Mouse (Mus musculus): ENCODE data around the gene Ccdc194.
A peak's percentile ranks its signal among the peaks of the same experiment; 100 is the strongest.

The Ccdc194 gene

GRCm38 (mm10) chr8:71476099-71476940 is 49.2 kb downstream of the Ccdc194 start:
- DNase-seq (ENCODE audit: low spot score): peak; percentile 80

GRCm38 (mm10) chr8:71475702-71476075 is 49.8 kb downstream of the Ccdc194 start:
- DNase-seq (ENCODE audit: low spot score): no peak

GRCm38 (mm10) chr8:71474785-71475701 is 50.5 kb downstream of the Ccdc194 start:
- no peak for DNase-seq (ENCODE audit: low spot score)

DNA sequence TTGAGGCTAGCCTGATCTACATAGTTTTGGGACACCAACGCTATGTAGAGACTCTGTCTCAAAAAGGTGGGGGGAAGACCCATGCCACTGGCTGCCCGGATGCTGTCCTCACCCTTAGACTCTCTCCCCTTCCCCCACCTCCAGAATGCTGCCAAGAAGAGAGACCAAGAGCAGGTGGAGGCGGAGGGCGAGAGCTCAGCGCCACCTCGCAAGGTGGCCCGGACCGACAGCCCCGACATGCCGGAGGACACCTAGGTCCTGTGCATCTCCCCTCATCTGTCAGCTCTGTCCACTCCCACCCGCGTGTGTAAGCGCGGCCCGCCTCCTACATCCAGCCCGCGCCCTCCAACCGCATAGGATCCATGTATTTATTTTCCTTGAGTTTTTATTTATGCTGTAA is 51.2 kb downstream of the Ccdc194 start:
- DNase-seq (ENCODE audit: low spot score): no peak

- no peak for DNase-seq (ENCODE audit: low spot score)
Observed at GRCm38 (mm10) chr8:71472601-71473386, 52.7 kb downstream of the Ccdc194 start.

GRCm38 (mm10) chr8:71471861-71472260 is 53.6 kb downstream of the Ccdc194 start:
- no peak for DNase-seq (ENCODE audit: low spot score)

DNA sequence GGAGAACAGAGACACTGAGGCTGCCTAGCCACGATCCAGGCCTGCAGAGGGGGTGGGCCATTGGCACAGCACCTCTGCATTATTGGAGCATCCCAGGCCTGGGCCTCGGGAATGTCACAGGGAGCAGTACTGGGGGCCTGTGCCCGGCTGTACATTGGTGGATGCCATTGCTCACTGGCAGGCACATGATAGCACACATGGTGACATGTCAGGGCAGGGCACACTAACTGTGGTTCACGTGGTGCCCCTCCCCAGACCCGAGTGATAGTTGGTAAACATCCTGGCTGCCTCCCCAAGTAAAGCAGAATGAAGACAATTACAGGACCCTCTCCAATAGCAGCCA is 54.6 kb downstream of the Ccdc194 start:
- no peak for DNase-seq (ENCODE audit: low spot score)

DNA sequence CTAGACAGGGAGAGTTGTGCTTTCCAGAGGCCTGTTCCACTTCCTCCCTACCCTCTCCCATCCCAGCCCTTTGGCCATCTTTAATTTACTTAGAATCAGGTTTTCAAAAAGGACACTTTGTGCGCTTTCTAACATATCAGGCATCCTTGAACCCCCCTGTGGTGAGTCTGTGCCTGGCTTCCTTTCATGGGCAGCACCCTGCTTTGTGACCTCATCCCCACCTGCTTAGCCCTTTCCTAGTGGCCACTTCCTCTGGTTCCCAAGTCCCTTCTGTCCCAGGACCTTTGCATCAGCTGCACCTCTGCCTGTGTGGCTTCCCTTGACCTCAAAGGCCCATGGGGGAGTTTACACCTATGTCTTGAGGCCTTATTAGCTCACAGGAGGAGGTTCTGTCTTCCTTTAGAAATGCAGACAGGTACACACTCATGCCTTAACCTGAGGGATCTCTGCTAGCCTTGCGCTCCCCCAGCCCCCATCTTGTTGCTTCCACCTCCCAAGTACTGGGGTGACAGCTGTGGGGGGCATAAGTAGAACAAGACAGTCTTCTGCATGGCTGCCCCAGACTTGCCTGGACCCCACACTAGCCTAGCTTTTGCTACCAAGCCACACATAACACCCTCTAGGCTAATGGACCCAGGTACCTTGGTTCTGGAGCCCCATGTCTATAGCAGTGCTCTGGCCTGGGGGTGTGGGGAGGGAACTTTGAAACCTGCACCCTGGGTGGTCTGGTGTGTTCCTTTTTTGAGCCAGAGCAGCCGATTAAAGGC is 55.2 kb downstream of the Ccdc194 start:
- no peak for DNase-seq (ENCODE audit: low spot score)

Measured in testis, postnatal 14 days (tissue).